Mouse (Mus musculus) large intestine, adult 2 months (tissue): ENCODE measurements around the gene Prorsd1. TPM values are rescaled to one million over a fixed set of nuclear protein-coding genes. Genes with fewer than 3 reads are reported as not detected.

Experiments used
- DNase-seq: peaks from one replicate; pipeline ENCODE4 v3.0.0-alpha.2; 2012; ENCODE audit warnings: low read depth, low spot score
- WGBS: fragments of 180-500 bp; shearing (Covaris S2); methylation state at CpG from one replicate; pipeline ENCODE4 v1.1.7; 2018; 5-methylcytosine and 5-hydroxymethylcytosine counted together
- polyA plus RNA-seq: library from polyadenylated mRNA; depleted of rRNA; stranded (reverse); fragments of >200 nt; gene quantifications from 2 replicates; pipeline ENCODE4 v1.2.3, GENCODE M21; 2012; rRNA removed

Prorsd1 gene
- polyA plus RNA-seq, 1 experiment: 3.7 TPM

DNA sequence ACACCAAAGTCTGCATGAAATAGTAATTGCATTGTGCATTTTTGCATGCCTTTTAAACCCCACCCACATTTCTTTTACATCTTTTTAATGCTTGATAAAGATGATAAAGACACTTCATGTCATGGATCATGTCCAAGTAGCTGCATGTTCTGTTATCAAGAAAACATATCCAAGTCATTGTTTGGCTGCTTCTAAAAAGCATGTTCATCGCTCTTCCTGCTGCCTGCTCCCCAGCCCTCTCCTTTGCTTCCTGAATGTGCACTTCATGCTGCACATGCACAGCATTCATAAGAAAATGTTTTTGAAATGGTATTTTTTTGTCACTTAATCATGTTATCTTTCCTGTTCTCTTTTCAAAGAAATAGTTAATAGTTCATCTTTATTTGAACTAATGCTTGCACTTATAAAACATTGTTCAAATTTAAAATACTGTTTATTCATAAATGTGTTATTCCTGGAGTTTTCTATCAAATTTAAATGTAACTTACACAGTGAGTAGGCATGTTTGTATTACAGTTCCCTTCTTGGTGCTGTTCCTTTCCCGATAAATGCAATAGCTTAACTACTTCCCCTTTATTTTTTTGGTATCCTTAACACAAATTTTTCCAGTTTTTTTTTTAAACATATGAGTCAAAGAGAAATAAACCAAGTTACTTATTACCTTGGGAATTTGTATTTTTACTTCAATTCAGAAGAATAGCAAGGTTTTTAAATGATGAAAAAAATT is 9.8 kb downstream of the Prorsd1 start:
- 87% methylated on average over 2 of the region's 2 CpGs for WGBS
- DNase-seq: no peak

DNA sequence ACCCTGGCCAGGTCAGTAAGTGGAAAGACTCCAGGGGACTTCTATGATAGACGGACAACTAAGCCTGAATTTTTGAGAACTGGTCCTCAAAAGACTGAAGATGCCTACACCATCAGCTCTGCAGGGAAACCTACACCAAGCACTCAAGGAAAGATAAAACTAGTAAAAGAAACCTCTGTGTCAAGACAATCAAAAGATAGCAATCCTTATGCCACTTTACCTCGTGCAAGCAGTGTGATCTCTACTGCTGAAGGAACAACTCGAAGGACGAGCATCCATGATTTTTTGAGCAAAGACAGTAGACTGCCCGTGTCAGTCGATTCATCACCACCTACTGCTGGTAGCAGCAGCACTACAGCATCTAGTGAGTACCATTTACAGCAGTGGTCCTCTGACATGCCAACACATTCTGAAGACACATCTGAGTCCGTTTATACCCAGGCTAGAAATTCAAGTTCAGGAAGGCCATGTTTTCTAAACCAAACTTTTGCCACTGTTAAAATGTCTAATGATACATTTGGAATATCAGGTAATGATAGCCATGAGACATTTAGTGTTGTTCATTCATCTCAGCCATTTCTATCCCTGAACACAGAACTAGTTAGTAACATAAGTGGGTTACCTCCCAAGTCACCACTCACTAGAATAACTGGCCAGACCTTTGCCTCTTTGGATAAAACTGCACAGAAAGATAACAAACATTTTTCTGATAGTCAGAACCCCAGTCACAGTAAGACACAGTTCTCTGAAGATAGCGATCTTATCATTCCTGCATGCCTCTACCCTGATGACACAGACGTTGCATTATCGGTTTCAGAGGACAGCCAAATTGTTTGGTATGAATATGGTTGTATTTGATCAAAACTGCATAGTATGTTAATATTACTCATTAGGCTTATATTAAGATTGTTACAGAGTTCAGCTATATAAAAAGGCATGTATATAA is 10.6 kb downstream of the Prorsd1 start:
- no peak for DNase-seq
- WGBS: 89% methylated on average over 10 of the region's 10 CpGs

DNA sequence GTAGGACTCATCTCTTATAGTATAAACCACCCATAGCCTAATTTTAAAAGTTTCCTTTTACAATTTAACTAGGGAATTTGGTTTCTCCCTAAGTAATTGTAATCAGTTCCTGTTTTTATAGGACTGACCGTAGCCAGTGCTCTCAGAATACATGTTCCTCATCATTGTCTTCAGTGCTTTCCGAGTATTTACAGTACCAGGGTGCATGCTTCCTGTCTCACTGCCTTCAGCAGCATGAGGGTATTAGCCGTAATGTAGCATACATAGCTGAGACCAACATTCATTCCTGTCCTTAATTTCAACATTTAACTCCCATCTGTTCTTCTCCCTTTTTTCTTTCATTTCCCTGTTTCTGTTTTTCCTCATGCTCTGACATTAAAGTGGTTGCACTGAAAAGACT is 17.9 kb downstream of the Prorsd1 start:
- WGBS: 77% methylated on average over 3 of the region's 3 CpGs
- no peak for DNase-seq

DNA sequence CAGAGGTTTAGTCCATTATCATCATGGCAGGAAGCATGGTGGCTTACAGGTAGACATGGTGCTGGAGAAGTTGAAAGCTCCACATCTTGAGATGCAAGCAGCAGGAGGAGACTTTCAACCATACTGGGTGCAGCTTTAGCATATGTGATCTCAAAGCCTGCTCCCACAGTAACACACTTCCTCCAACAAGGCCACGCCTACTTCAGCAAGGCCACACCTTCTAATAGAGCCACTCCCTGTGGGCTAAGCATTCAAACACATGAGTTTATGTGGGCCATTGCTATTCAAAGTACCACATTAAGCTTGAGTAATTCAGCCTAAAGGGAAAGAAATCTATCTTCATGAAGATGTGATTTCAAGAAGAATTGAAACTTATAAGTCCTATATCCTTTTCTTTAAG is 21.7 kb downstream of the Prorsd1 start:
- WGBS: 90% methylated on average over 1 of the region's 1 CpGs
- DNase-seq: no peak

DNA sequence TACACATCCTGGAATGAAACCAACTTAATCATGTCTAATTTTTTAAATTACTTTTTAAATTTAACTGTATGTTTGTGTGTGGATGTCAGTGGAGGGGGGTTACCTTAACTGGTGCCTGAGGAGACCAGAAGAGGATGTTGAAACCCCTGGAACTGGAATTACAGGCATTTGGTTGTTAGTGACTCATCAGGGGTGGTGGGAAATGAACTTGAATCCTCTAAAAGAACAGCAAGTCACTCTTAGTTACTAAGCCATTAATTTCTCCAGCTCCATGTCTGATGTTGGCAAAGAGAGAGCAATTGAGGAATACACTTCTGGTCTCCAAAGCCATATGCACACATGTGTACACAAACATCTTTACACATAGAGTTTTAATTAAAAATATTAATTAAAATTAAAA is 40.2 kb downstream of the Prorsd1 start:
- no peak for DNase-seq

Other genes with a start within 250 kb of the Prorsd1 start
- gene Ccdc88a, start 141.4 kb downstream of the Prorsd1 start, polyA plus RNA-seq: 0.17 and 0.48 TPM in 2 replicates
- 5.9 and 8.2 TPM in 2 replicates for gene Mtif2, start 11.4 kb upstream of the Prorsd1 start, polyA plus RNA-seq
- not detected in 2 replicates for gene Clhc1, start 32.9 kb upstream of the Prorsd1 start, polyA plus RNA-seq
- 157 and 160 TPM in 2 replicates for gene Rps27a, start 33.1 kb upstream of the Prorsd1 start, polyA plus RNA-seq
- 33.9 and 39.2 TPM in 2 replicates for gene Rtn4, start 177.9 kb upstream of the Prorsd1 start, polyA plus RNA-seq